Mouse (Mus musculus) kidney, postnatal 25 days (tissue): Measurements from ENCODE around the gene Dohh.

Experiments used
- DNase-seq, 2 experiments: peaks; one replicate each; pipeline ENCODE4 v3.0.0; 2021; ENCODE audit warnings: mixed read lengths in 2 of 2

Gene Dohh

GRCm38 (mm10) chr10:81356991-81357844 is 27.0 kb upstream of the Dohh start, which contains the start of gene Mfsd12:
Gene Mfsd12 (plus strand): TSS chr10:81357491.
- DNase-seq: peak; percentile 93 to 96

- no peak for DNase-seq
Observed at GRCm38 (mm10) chr10:81358209-81358608, 26.0 kb upstream of the Dohh start.

GRCm38 (mm10) chr10:81358841-81359240 is 25.4 kb upstream of the Dohh start:
- peak; percentile 48 to 76 for DNase-seq

- DNase-seq: no peak
Observed at GRCm38 (mm10) chr10:81360721-81361120, 23.5 kb upstream of the Dohh start.

- no peak for DNase-seq
Observed at GRCm38 (mm10) chr10:81362336-81362949, 21.8 kb upstream of the Dohh start.

- DNase-seq: peak; percentile 45 to 77
Observed at GRCm38 (mm10) chr10:81363436-81364346, 20.5 kb upstream of the Dohh start.

GRCm38 (mm10) chr10:81364666-81365065 is 19.6 kb upstream of the Dohh start:
- DNase-seq: peak in 1 of 2 experiments; percentile 73

GRCm38 (mm10) chr10:81365073-81365472 is 19.2 kb upstream of the Dohh start:
- no peak for DNase-seq

GRCm38 (mm10) chr10:81365672-81366476 is 18.4 kb upstream of the Dohh start, which contains the start of gene 4930404N11Rik:
Gene 4930404N11Rik (minus strand): TSS chr10:81365816.
- no peak for DNase-seq

- DNase-seq: no peak
Observed at GRCm38 (mm10) chr10:81366477-81367206, 17.6 kb upstream of the Dohh start.

GRCm38 (mm10) chr10:81367207-81367495 is 17.1 kb upstream of the Dohh start:
- DNase-seq: no peak

- DNase-seq: no peak
Observed at GRCm38 (mm10) chr10:81375322-81375721, 8.9 kb upstream of the Dohh start.

GRCm38 (mm10) chr10:81376561-81377361 is 7.5 kb upstream of the Dohh start:
- peak in 1 of 2 experiments; percentile 43 for DNase-seq

- DNase-seq: no peak
Observed at GRCm38 (mm10) chr10:81377362-81377664, 6.9 kb upstream of the Dohh start.

- DNase-seq: no peak
Observed at GRCm38 (mm10) chr10:81377793-81378552, 6.3 kb upstream of the Dohh start, which contains the start of gene Fzr1. Gene Fzr1 (minus strand): TSS chr10:81378516.

- peak; percentile 100 for DNase-seq
Observed at GRCm38 (mm10) chr10:81378553-81379182, 5.6 kb upstream of the Dohh start.

- no peak for DNase-seq
Observed at GRCm38 (mm10) chr10:81379183-81379553, 5.1 kb upstream of the Dohh start.

GRCm38 (mm10) chr10:81379809-81380378 is 4.3 kb upstream of the Dohh start:
- DNase-seq: no peak

GRCm38 (mm10) chr10:81382039-81382438 is 2.2 kb upstream of the Dohh start:
- no peak for DNase-seq
